30 mouse cellular contexts compared by ENCODE assay signal in genomic region chr1:139371341-139371740, GRCm38 (mm10). TPM values are rescaled to one million over a fixed set of nuclear protein-coding genes. Genes with fewer than 3 reads are reported as not detected.
"Had no signal": no experiment of that assay in that cellular context is flagged by ENCODE, and none has a peak within 500 bp of the region (broad histone marks: within the 10 kb centered on the region; RNA-seq: fewer than 3 reads in every experiment).

No protein-coding gene starts in this region.

- H3K27me3 ChIP-seq: embryonic facial prominence, embryonic 12.5 days; embryonic facial prominence, embryonic 13.5 days; embryonic facial prominence, embryonic 15.5 days; forebrain, embryonic 12.5 days; forebrain, embryonic 13.5 days; forebrain, embryonic 15.5 days had no signal

- H3K4me3 ChIP-seq: embryonic facial prominence, embryonic 12.5 days; embryonic facial prominence, embryonic 13.5 days; embryonic facial prominence, embryonic 15.5 days; erythroblast, embryonic 14.5 days; forebrain, embryonic 10.5 days; forebrain, embryonic 12.5 days; forebrain, embryonic 13.5 days; forebrain, embryonic 15.5 days; gastrocnemius, adult 2 months; heart, adult 2 months; heart, embryonic 10.5 days had no signal

- H3K4me1 ChIP-seq: embryonic facial prominence, embryonic 12.5 days; embryonic facial prominence, embryonic 15.5 days; heart, embryonic 10.5 days had no signal

- H3K9me3 ChIP-seq: embryonic facial prominence, embryonic 12.5 days; embryonic facial prominence, embryonic 13.5 days; embryonic facial prominence, embryonic 15.5 days; forebrain, embryonic 10.5 days; forebrain, embryonic 12.5 days; forebrain, embryonic 13.5 days; forebrain, embryonic 15.5 days; heart, embryonic 10.5 days had no signal

- H3K4me2 ChIP-seq: embryonic facial prominence, embryonic 12.5 days; embryonic facial prominence, embryonic 13.5 days; embryonic facial prominence, embryonic 15.5 days; forebrain, embryonic 12.5 days; forebrain, embryonic 13.5 days; forebrain, embryonic 15.5 days had no signal

- H3K36me3 ChIP-seq: embryonic facial prominence, embryonic 12.5 days; embryonic facial prominence, embryonic 13.5 days; embryonic facial prominence, embryonic 15.5 days; forebrain, embryonic 10.5 days; forebrain, embryonic 12.5 days; forebrain, embryonic 15.5 days; heart, embryonic 10.5 days had no signal

- ATAC-seq: forebrain, embryonic 13.5 days; forebrain, embryonic 14.5 days; forebrain, embryonic 15.5 days; forebrain, embryonic 16.5 days; forebrain, postnatal 0 days had no signal

- H3K9ac ChIP-seq: embryonic facial prominence, embryonic 12.5 days; embryonic facial prominence, embryonic 13.5 days; embryonic facial prominence, embryonic 15.5 days; forebrain, embryonic 12.5 days; forebrain, embryonic 13.5 days; forebrain, embryonic 15.5 days; forebrain, postnatal 0 days had no signal

- H3K27ac ChIP-seq: embryonic facial prominence, embryonic 12.5 days; embryonic facial prominence, embryonic 13.5 days; embryonic facial prominence, embryonic 15.5 days; forebrain, embryonic 10.5 days; forebrain, embryonic 12.5 days; forebrain, embryonic 13.5 days; forebrain, embryonic 15.5 days; gastrocnemius, adult 2 months; heart, adult 2 months; heart, embryonic 10.5 days had no signal

- DNase-seq: cerebellum, adult 2 months; cerebellum, adult 8-10 months; cerebellum, adult 9-10 months; cerebellum, adult 9-11 months; cerebellum, postnatal 10 days; cerebellum, postnatal 14 days; cerebellum, postnatal 25 days; cerebellum, postnatal 36 days; embryo, embryonic 11 days; forebrain, postnatal 0 days; gastrocnemius, adult 2 months; gastrocnemius, postnatal 10 days; gastrocnemius, postnatal 14 days; gastrocnemius, postnatal 25 days; gastrocnemius, postnatal 36 days; heart, adult 11 months; heart, adult 18-20 months; heart, adult 2 months had no signal

RNA-seq across cellular contexts. Expression of gene Crb1, which starts 5.6 kb away (rescaled TPM):
- polyA plus RNA-seq: embryonic facial prominence, embryonic 13.5 days; embryonic facial prominence, embryonic 15.5 days; erythroblast, embryonic 14.5 days; gonadal fat pad, adult 2 months had no signal
